Mouse (Mus musculus): ENCODE measurements around the gene Plekhm3.
"Not testable (repeated sequence)": the region's sequence is repeated elsewhere in the genome, so short reads cannot be mapped to it uniquely, and the experiment has no call there.

Gene Plekhm3

DNA sequence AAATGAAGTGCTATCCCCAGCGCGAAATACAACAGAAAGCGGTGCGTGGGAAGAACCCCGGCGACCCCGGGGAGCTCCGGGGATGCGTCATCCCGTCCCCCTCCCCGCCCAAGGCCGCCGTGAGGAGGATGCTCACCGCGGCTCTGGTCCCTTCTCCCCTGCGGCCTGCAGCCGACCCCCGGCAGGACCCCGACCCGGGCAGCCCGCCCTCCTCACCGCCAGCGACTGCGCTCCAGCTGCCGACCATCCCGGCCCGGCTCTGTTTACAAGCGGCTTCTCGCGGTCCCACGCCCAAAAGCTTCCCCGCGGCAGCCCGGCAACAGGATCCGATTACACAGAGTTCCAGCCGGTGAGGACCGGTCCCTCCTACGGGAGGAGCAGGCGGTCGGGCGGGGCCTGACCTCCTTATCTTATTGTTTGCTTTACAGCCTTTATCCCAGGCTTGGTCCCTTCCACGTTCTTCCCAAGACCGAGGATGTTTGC, at the start of gene Plekhm3:
Plekhm3 (minus strand) TSS at position 346 of the 483 bp plus-strand sequence.
- in situ Hi-C loops (cut with MboI) = no loop called here

DNA sequence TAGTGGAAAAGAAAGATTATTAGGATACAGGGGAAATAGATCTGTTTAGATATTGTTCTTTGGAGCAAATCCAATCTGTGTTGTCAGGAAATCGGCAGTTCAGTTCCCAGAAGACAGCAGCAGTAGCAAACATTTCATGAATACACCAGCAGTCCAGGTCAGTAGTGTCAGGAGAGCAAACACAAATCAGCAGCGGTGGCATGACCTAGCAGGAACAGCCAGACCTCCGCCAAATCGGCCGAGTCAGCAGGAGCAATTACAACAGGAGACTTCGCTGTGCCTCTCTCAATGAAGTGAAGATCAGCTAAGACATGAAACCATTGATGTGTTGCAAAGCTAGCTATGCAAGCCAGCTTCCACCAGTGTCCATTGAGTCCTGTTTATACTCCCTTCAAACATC, 49.0 kb upstream of the Plekhm3 start:
- in situ Hi-C loops (cut with MboI) = no loop called here

DNA sequence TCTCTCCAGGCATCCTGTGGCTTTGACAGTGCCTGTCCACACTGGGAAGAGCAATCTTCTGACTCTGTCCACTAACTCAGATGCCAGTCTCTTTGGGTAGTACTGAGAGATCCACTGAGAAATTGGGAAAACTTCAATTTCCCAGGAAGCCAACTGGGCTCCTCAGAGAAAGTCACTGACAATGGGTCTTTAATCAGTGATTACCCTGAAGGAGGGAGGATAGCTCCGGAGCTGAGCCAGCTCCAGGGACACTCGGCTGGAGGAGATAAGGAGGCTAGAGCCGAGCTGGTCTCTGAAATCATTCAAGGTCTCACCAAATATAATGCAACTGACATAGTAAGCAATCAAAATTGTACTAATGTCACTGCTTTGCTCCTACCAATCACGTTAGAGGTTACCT, 47.9 kb upstream of the Plekhm3 start:
- in situ Hi-C loops (cut with MboI) = no loop called here

DNA sequence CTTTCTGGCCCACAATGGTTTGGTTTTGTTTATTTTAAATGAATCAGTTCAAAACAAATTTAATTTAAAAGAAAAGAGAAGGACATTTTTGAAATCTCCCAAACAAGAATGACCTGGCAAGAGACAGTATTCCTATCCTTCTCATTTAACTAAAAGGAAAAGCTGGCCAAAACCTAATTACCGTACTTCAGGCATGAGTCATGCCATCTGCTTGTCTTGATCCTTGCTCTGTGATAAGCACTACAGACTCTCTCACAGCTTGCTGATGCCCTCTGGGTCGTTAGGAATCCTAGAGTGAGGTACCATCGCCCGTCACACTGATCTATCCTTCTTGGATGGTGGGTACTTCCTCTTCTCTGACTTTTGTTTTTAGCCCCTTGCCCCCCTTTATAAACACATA, 36.6 kb upstream of the Plekhm3 start:
- in situ Hi-C loops (cut with MboI) = loop anchor here (25.0 kb wide), 1 partner anchor 1331 kb away; no protein-coding TSS in a partner anchor

DNA sequence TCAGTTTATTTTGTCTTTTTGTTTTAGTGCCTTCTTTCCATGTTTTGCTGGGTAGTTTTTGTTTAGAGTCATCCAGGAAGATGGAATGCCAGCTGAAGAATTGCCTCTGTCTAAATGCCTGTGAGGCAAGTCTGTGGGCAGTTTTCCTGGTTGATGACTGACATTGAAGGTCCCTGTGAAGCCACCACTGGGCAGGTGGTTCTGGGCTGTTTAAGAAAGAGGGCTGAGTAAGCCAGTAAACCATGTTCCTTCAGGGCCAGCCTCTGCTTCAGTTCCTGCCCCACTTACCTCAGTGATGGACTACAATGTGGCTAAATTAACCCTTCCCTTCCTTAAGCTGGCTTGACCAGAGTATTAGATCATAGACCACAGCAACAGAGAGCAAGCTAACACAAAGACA, 31.6 kb upstream of the Plekhm3 start:
- in situ Hi-C loops (cut with MboI) = loop anchor here (10.0 to 25.0 kb wide), 2 partner anchors 273 to 1326 kb away; no protein-coding TSS in a partner anchor

DNA sequence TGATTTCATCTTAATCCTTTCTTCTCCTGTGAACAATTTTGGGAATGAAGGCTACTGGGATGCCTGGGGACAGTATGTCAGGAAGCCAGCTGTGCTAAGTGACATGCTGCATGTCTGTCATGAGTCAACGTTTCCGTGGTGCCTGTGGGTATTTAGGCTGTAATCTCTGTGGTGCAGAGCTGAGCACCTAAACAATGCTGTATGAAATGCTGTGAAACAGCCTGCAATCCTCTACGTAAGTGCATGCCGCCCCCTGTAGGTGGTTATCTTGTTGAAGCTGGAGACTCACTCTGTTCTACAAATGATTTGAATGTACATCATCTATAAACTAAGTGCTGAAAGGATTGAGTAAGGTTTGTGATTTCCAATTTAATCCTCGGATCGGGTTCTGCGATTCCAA, 29.5 kb upstream of the Plekhm3 start:
- in situ Hi-C loops (cut with MboI) = loop anchor here (10.0 to 25.0 kb wide), 2 partner anchors 271 to 1324 kb away; no protein-coding TSS in a partner anchor

DNA sequence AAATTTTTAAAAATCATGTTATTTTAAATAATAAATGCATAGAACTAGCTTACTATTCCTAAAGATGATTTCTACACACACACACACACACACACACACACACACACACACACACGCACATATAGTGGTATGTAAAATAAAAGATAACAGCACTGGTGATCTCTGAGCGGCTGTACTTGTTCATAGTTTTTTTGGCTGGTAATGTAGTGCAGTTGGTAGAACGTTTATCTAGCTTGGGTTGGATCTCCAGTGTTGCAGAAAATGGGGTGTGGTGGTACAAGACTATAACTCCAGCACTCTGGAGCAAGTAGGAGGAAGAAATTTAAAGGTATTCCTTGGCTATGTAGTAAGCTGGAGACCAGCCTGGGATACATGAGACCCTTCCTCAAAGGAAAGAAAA, 26.6 kb upstream of the Plekhm3 start:
- in situ Hi-C loops (cut with MboI) = loop anchor here (10.0 to 25.0 kb wide), 2 partner anchors 268 to 1321 kb away; no protein-coding TSS in a partner anchor

DNA sequence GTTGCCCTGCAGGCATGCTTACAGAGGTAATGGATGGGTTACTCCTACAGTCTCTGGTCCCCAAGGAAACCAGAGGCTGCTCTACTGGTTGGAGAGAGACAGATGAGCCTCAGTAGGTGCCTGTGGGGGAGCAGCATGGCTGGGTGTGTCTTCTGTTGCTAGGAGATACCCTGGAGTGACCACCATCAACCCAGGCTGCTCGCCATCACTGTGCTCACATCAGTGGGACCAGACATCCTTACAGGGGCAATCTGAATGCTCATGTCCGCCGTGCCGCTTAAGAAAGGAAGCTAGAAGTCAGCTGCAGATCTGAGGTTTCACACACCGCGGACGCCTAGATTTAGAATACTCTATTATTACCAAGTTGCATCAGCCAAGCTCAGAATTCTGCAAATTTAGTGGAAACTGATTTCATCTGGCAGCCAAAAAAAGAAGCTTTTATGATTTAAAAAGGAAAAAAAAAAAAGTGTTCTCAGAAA, 21.7 kb upstream of the Plekhm3 start:
- in situ Hi-C loops (cut with MboI) = loop anchor here (25.0 kb wide), 1 partner anchor 1316 kb away; no protein-coding TSS in a partner anchor

DNA sequence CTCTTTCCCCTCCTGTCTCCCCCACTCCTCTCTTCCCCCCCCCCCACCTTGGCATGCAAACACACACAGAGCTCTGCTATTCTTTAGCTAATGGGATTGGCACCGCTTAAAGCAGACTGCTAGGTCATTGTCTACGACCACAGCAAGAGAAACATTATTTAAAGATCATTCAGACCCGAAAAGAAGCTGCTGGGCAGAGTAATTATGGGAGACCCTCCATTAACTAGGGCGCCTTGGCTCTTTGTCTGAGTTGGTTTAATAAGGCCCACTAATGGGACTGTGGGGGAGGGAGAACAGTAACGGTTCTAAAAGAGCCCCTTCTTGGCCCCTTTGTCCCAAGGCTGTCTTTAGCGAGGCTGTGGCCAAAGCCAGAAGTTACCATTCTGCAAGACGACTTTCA, 18.7 kb upstream of the Plekhm3 start:
- in situ Hi-C loops (cut with MboI) = loop anchor here (25.0 kb wide), 1 partner anchor 1313 kb away; no protein-coding TSS in a partner anchor

DNA sequence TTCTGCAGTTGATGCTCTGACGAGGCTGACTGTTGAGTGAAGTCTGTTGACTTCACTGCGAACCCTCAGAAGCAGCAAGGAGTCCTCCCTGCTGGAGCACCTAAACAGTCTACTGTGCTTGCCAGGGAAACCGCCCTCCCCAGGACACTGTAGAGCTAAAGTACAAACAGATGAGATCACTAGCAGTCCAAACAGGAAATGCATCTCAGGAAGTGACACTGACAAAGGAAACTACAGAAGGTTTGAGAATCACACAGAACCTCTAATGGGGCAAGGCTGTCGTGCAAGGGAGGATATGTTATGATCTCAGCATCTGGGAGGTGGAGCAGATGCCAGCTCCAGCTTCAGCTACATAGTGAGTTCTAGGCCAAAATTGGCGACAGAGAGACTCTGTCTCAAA, 14.1 kb upstream of the Plekhm3 start:
- in situ Hi-C loops (cut with MboI) = no loop called here

DNA sequence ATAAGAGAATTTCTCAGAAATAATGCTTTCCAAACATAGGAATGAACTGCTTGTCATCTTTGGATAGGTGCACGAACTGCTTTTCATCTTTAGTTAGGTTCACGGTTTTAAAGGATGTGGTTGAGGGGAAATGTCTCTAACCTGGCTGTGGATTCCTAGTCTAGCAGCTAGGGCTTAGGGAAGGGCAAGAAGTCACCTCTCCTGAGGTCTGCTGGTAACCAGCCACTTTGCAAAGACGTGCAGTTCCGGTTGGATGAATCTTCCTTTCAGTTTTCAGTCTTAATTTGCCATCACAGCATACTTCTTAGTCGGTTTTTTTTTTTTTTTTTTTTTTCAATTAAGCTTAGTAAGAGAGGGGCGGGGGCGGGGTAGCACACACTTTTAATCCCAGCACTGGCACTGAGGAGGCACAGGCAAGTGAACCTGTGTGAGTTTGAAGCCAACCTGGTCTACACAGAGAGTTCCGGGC, 431 bp upstream of the Plekhm3 start:
- in situ Hi-C loops (cut with MboI) = no loop called here

DNA sequence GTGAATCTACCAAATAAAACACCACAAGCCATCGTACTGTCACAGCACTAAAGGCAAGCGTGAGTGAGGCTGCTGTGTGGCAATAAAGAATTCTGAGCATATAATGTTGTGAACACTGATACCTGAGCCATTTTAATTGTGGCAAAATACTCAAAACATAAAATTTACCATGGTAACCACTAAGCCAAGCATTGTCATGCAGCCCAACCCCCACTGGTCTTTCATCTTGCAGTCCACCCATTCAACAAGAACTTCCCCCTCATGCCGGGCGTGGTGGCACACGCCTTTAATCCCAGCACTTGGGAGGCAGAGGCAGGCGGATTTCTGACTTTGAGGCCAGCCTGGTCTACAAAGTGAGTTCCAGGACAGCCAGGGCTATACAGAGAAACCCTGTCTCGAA, 1.8 kb downstream of the Plekhm3 start:
- in situ Hi-C loops (cut with MboI) = not testable (repeated sequence)

DNA sequence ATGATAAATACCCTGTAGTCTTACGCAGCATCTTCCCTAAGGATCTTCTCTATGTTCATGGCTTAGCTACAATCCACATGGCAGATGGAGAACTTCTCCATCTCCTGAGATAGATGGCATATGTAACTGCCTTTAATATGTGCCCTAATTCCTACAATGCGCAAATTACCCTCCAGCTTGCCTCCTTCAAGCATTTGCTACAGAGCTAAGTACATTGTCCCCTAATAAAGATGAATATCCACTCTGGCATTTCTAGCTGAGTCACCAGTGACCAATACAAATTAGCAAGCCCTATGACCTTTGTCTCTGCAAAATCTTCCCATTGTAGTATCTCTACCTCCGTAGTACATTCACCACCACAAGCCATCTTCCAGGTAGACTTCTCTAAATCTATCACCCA, 6.4 kb downstream of the Plekhm3 start:
- in situ Hi-C loops (cut with MboI) = no loop called here

DNA sequence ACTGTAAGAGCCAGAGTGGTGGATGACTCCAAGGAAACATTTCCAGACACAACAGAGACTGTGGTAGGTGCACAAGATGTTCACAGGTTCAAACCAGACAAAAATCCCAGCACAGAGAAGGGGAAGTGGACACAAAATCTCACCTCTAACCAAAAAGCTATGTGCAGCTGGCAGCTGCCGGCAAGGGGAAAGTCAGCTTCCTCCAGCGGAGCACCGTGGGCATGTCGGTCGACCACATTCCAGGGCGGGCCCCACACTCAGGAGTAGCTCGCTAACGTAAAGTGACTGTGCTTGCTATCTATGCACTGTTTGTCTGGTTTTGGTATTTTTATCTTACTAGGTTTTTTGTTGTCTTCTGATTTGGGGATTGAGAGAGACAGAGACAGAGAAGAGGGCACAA, 7.2 kb downstream of the Plekhm3 start:
- in situ Hi-C loops (cut with MboI) = no loop called here

DNA sequence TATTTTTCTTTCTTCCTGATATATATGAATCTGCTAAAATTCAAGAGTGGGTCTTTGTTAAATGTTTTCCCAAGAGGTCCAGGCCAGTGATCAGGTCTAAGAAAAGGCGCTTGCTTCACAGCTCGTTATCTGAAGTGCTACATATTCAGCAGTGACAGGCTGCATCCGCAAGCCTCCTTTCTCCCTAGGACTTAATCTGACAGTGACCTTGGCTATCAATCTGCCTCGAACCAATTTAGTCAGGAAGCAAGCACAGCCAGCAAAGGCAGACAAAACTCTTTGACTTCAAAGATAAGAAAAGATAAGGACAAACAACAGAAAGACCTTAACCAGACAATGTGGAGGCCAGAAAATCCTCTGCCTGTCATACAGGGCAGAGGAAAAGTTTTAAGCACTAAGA, 10.5 kb downstream of the Plekhm3 start:
- in situ Hi-C loops (cut with MboI) = no loop called here

DNA sequence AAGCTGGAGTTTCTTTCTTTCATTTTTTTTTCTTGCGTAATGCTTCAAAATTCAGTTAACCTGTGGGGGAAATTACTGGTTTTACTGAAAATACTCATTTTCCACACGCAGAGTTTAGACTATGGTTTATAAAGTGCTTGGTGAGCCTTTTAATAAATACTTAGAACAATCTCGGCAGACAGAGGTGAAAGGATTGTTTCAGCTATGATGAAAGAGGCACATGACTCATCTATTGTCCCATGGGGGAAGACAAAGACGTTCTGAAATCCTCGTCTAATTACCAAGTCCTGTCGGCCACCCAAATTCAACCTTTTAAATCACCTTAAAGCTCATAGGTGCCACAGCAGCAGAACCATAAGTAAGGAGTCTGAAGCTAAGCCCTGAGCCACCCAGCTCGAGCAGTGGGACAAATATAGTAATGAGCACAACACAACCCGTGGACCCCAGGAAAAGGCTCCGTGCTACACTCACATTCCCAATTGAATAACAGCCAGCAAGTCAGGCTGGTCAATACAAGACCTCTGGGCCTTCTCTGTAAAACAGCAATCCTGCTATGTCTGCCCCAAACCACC, 11.3 kb downstream of the Plekhm3 start:
- in situ Hi-C loops (cut with MboI) = no loop called here

DNA sequence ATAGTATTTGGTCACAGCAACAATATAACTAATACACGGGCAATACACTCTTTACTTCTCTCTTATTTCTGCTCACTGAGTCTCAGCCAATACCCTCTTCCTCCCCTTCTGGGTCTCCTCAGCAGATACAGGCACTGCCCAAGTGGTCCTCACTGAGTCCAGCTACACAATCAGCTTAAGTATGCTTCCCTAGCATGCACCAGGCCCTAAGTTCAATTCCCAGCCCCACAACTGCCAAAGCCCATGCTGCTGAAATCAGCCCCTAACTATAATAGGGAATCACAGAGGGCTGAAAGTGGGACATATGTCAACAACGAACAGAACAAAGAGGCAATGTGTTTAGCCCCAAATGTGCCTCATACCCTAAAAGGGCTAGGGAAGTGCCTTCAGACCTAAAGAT, 11.9 kb downstream of the Plekhm3 start:
- in situ Hi-C loops (cut with MboI) = no loop called here

DNA sequence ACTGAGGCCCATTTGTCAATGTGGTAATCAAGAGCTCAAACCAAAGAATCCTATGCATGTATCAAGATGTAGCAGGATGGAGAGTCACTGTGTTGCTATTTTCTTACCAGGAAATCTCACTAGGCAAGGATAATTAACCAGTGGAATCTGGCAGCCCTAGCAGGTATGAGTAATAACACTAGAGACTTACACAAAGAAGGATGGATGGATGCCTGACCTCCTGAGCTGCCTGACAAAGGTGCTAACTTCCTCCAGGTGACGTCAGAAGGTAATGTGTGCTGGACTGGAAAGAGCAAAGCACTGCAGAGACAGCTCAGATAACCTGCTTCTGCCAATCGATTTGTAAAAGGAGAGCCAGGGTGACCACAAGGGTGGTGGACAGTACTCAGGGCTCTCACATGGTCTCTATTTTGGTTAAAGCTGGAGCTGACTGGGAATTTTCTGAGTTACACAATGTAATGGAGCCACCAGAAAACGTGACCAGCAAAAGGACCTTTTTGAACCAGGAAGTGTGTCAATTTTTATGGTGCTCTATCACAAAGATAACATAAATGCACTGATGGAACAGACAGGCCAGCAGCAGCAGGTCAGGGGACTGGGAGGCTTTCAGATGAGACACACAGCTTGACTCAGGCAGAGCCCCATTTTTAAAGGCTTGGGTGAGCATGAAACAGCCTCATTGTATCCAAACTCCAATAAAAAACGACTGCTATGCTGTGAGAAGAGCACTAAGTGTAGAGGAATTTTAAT, 14.4 kb downstream of the Plekhm3 start:
- in situ Hi-C loops (cut with MboI) = no loop called here

DNA sequence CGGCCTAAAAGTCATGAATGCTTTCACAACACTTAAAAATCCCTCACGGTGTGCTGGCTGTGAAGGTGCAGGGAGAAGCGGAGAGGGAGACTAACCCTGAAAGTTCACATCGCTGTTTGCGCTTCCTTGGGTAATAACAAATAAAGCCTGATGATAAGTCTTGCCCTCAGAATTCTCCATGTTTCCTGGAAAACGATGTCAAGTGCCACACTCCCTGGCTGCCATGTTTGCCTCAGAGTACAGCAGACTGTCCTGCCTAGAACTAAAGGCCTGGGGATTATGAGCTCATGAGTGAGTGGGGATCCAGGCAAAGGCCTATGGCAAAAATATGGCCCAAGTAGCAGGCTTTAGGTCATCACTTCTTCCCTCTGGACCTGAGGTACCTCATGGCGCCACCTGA, 17.7 kb downstream of the Plekhm3 start:
- in situ Hi-C loops (cut with MboI) = no loop called here

DNA sequence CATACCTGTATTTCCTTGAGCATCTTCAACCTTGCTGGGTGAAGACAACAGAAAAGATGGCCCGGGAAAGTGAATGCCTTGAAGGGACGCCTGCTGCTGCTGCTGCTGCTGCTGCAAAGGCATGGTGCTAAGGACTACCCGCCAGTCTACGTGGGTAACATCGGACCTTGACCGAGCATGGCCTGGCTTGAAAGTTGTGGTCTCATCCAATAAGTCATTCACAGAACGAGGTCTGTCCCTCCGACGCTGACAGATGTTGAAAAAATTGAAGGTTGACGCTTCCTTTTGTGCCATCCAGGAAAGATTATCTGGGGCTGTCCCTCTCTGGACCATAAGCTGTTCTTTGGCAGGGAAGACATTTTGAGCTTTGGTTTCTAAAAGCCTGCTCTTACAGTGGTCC, 18.9 kb downstream of the Plekhm3 start:
- in situ Hi-C loops (cut with MboI) = no loop called here

DNA sequence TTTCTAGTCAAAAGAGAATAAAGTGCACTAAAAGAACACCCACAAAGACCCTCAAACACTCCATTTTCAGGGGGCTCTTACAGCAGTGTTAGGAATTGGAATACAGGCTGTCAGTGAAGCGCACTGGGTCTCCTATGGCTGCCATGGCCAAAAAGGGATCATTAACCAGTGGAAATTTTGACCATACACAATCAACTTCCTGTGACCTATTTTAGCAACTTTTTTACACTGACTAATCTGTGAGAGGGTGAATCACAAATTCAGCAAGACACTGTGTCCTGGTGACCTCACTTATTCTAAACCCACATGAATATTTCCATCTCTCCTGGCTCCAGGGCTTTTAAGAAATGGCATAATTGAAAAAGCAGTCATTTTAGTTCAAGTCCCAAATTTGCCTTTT, 23.7 kb downstream of the Plekhm3 start:
- in situ Hi-C loops (cut with MboI) = no loop called here

DNA sequence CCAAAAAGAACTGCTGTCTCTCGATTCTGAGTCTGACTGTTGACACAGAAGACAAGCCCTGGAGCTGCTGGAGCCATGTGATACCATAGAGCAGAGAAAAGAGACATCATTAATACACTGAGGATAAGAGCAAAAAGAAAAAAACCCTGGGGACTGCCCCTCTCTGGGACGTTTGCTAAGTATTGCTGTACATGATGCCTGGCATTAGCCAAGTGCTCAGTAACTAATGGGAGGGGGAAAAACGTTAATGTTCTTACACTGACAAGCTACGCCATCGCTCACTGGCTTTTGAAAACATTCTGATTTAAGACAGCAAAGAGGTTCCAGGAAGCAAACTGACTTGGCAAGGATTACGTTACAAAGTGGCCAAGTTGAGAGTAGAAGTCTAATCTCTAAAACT, 26.5 kb downstream of the Plekhm3 start:
- in situ Hi-C loops (cut with MboI) = no loop called here

DNA sequence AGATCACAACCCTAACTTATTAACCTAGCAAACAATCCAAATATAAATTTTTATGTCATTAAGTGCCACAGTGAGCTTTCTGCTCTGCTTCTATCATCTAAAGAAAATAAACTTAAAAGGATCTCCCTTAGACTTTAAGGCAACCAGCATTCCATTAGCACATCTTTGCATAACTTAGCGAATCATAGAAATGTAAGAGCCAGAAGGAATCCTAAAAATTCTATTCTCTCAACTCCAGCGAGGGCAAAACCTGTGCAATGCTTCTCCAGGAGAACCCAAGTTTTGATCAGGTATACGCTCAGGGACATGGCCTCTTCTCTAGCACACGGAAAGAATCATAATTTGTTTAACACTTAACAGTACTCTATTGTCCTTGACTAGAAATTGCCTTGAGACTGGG, 27.0 kb downstream of the Plekhm3 start:
- in situ Hi-C loops (cut with MboI) = no loop called here
